Mouse (Mus musculus): ENCODE measurements at regions not wholly inside any gene's neighbourhood (a gene's known extent, or its start where the extent isn't known, plus 50 kb on each side); places are given as distances from the start of the nearest gene placed in this dataset.

DNA sequence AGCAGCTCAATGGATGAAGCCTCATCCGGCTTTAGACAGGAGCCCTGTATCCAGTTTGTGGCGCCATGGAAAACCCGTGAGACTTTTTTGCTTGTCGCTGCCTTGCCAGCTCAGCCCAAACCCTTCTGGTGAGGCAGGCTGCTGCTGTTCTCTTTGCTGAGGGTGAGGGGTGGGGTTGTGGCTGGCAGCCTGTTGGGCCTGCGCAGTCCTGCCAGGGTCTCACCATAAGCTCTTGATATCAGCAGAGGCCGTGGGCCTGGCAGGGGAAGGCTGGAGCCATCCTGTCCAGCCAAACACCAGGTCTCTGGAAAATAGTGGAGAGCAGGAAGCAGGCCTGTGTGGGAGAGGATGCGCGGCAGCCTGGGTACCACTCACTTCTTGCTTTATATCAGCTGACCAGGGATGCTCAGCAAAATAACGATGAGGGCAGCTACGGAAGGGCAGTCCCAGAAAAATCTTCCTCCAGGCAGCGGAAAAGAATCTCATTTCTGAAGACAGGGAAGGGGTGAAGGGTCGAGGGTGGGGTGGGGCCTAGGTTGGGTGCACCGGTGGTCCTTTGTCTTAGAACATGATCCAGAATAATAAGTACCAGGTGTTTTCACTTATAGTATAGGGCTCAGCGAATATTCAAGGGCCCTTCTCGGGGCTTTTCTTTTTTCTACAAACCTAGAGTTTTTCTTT is 73.4 kb upstream of the Medag start:
- TF ChIP-seq CTCF (IDR thresholded peaks at IDR 0.05; ENCODE audit: low read depth) = no peak
- H3K9ac ChIP-seq (replicated peaks; ENCODE audit: low read length) = peak overlapping the region; percentile 31
- no peaks in the 10 kb centered on the region for H3K9me3 ChIP-seq (ENCODE audit: low read length)
- H3K27ac ChIP-seq = peak overlapping the region; percentile 78
- H3K4me1 ChIP-seq (ENCODE audit: insufficient read depth, low read length) = peaks cover 3% of the 10 kb centered on the region; the same call in 1 of the 2 replicates
- peak; percentile 77 for DNase-seq (ENCODE audit: low spot score)
- no peaks in the 10 kb centered on the region for H3K36me3 ChIP-seq (ENCODE audit: insufficient read depth, low read length)
- H3K27me3 ChIP-seq (ENCODE audit: insufficient read depth, low read length) = no peaks in the 10 kb centered on the region
- H3K4me3 ChIP-seq (ENCODE audit: low read length) = no peak overlapping the region
- 55% methylated on average over 15 of the region's 15 CpGs for WGBS
- 0 out of 2 replicates have a peak overlapping the region, but pooled peaks have one; percentile 10 for H3K4me2 ChIP-seq (ENCODE audit: low read depth, low read length)
- ATAC-seq = peak; percentile 79

DNA sequence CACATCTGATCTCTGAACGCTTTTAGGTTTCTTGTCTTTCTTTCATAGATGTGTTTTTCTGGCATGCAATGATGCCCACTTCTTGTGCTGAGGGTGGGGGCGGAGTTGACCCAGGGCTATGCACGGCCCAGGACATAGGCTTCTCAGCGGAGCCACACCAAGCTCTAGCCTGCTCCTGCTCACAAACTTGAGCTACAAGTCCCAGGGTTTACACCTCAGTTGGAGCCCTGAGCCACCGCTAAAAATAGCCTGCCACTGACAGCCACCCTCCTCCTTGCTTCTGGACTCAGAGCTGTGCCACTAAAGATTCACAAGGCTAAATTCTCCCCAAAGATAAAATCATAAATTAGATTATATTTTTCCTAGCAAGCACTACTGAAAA is 72.9 kb upstream of the Medag start:
- peak overlapping the region; percentile 78; the same call in 1 of the 2 replicates for H3K27ac ChIP-seq
- ATAC-seq = no peak
- no peaks in the 10 kb centered on the region for H3K27me3 ChIP-seq (ENCODE audit: insufficient read depth, low read length)
- no peak for DNase-seq (ENCODE audit: low spot score)
- no peak overlapping the region for H3K4me2 ChIP-seq (ENCODE audit: low read depth, low read length)
- no peaks in the 10 kb centered on the region for H3K36me3 ChIP-seq (ENCODE audit: insufficient read depth, low read length)
- no peak overlapping the region for H3K9ac ChIP-seq (replicated peaks; ENCODE audit: low read length)
- 70% methylated on average over 5 of the region's 5 CpGs for WGBS
- TF ChIP-seq CTCF (IDR thresholded peaks at IDR 0.05; ENCODE audit: low read depth) = no peak
- H3K4me3 ChIP-seq (ENCODE audit: low read length) = no peak overlapping the region
- peaks cover 3% of the 10 kb centered on the region; the same call in 1 of the 2 replicates for H3K4me1 ChIP-seq (ENCODE audit: insufficient read depth, low read length)
- H3K9me3 ChIP-seq (ENCODE audit: low read length) = no peaks in the 10 kb centered on the region

DNA sequence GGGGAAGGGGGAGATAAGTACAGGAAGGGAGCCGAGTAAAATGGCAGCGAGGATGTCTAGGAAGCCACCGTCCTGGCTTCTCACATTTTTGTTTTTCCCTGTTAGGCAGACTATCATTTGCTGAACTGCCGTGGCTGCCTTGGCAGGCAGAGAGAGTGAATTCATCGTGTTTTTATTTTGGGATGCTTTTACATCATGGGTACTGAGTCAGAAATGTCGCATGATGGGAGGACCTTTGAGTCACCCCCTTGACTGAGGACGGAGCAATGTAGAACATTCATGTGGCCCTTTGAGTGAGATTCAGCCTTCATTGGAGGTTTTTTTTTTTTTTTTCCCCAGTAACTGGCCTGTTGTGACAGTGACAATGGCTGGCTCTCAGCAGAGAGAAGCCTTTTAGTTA is 71.2 kb upstream of the Medag start:
- no peak overlapping the region for H3K4me2 ChIP-seq (ENCODE audit: low read depth, low read length)
- H3K9me3 ChIP-seq (ENCODE audit: low read length) = no peaks in the 10 kb centered on the region
- no peaks in the 10 kb centered on the region for H3K27me3 ChIP-seq (ENCODE audit: insufficient read depth, low read length)
- H3K36me3 ChIP-seq (ENCODE audit: insufficient read depth, low read length) = no peaks in the 10 kb centered on the region
- no peak for TF ChIP-seq CTCF (IDR thresholded peaks at IDR 0.05; ENCODE audit: low read depth)
- 69% methylated on average over 7 of the region's 7 CpGs for WGBS
- DNase-seq (ENCODE audit: low spot score) = no peak
- ATAC-seq = no peak
- peaks cover 3% of the 10 kb centered on the region; the same call in 1 of the 2 replicates for H3K4me1 ChIP-seq (ENCODE audit: insufficient read depth, low read length)
- no peak overlapping the region for H3K4me3 ChIP-seq (ENCODE audit: low read length)
- no peak overlapping the region for H3K9ac ChIP-seq (replicated peaks; ENCODE audit: low read length)
- H3K27ac ChIP-seq = no peak overlapping the region

DNA sequence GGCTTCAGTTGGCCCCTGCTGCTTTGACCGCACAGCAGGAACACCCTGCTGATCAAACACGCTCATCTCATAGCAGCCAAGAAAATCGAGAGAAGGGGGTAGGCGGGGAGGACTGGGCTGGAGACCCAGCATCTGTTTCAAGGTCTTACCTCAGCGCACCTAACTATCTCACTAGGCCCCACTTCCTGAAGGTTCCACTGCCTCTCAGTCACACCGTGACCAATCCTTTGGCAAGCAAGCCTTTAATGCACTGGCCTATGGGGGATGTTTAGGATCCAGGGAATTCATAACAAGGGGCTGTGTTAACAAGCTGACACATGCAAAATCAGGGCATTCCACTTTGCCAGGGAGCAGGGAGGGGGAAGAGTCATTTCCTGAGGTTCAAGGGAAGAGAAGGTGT is 70.1 kb upstream of the Medag start:
- H3K4me2 ChIP-seq (ENCODE audit: low read depth, low read length) = no peak overlapping the region
- no peak for ATAC-seq
- DNase-seq (ENCODE audit: low spot score) = no peak
- no peaks in the 10 kb centered on the region for H3K9me3 ChIP-seq (ENCODE audit: low read length)
- no peak overlapping the region for H3K9ac ChIP-seq (replicated peaks; ENCODE audit: low read length)
- whole genome bisulfite sequencing = 47% methylated on average over 6 of the region's 6 CpGs
- H3K27ac ChIP-seq = no peak overlapping the region
- no peak overlapping the region for H3K4me3 ChIP-seq (ENCODE audit: low read length)
- H3K4me1 ChIP-seq (ENCODE audit: insufficient read depth, low read length) = no peaks in the 10 kb centered on the region
- no peak for TF ChIP-seq CTCF (IDR thresholded peaks at IDR 0.05; ENCODE audit: low read depth)
- no peaks in the 10 kb centered on the region for H3K36me3 ChIP-seq (ENCODE audit: insufficient read depth, low read length)
- H3K27me3 ChIP-seq (ENCODE audit: insufficient read depth, low read length) = no peaks in the 10 kb centered on the region

DNA sequence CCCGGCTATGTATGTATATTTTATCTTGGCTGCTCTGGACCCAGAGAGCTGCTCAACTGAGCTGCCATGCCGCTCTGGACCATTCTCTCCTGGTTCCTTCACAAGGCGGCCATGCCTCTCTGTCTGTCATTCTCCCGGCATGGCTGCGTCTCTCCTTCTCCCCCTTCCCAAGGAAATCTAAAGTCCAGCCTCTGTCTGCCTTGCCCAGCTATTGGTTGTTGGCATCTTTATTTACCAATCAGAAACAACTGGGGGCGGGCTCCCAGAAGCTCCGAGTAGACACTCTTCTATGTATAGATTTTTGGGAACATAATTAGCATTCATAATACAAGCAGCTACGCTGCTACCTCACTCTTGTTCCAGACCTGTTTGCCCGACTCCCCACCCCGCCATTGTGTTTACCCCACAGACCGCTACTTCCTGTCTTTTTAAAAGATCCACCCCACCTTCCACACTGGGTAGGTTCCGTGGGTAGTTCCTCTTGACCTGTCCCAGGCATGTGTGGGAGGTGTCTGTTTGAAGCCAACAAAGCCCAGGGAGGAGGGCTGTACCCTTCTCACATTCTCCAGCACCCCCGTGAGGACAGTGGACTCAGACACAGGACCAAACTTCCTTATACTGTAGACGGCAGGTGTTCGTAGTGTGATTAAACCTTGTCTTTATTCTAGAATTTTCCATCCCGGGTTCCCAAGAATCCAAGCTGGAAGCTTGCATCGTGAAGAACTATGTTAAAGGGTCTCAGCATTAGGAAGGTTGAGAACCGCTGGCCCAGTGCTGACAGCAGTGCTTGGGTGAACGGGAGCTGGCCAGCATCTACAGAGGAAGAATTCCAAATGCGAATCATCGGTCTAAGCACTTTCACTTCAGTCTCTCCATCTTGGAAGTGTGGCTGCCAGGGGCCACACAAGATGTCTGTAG is 67.7 kb upstream of the Medag start:
- no peak for ATAC-seq
- H3K27ac ChIP-seq = no peak overlapping the region
- H3K27me3 ChIP-seq (ENCODE audit: insufficient read depth, low read length) = no peaks in the 10 kb centered on the region
- no peaks in the 10 kb centered on the region for H3K4me1 ChIP-seq (ENCODE audit: insufficient read depth, low read length)
- H3K4me3 ChIP-seq (ENCODE audit: low read length) = no peak overlapping the region
- H3K9me3 ChIP-seq (ENCODE audit: low read length) = no peaks in the 10 kb centered on the region
- no peak overlapping the region for H3K4me2 ChIP-seq (ENCODE audit: low read depth, low read length)
- 87% methylated on average over 21 of the region's 21 CpGs for WGBS
- TF ChIP-seq CTCF (IDR thresholded peaks at IDR 0.05; ENCODE audit: low read depth) = no peak
- no peaks in the 10 kb centered on the region for H3K36me3 ChIP-seq (ENCODE audit: insufficient read depth, low read length)
- H3K9ac ChIP-seq (replicated peaks; ENCODE audit: low read length) = no peak overlapping the region
- DNase-seq (ENCODE audit: low spot score) = no peak

DNA sequence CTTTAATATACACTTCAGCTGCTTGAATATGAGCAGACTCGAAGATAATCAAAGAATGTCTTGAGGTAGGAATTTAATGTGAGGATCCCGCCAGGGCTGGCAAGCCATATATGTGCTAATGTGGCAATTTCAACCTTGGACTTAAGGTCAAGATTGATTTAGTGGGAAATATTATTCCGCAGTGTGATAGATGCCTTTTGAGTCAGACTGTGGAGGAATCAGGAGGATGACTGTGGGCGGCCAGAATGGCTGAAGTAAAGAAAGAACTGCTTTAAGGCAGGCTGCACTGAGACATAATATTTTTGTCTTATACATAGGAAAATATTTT is 67.1 kb upstream of the Medag start:
- H3K27ac ChIP-seq = no peak overlapping the region
- no peaks in the 10 kb centered on the region for H3K36me3 ChIP-seq (ENCODE audit: insufficient read depth, low read length)
- TF ChIP-seq CTCF (IDR thresholded peaks at IDR 0.05; ENCODE audit: low read depth) = no peak
- no peaks in the 10 kb centered on the region for H3K4me1 ChIP-seq (ENCODE audit: insufficient read depth, low read length)
- WGBS = 83% methylated on average over 4 of the region's 4 CpGs
- H3K9ac ChIP-seq (replicated peaks; ENCODE audit: low read length) = no peak overlapping the region
- ATAC-seq (no peak), DNase-seq (ENCODE audit: low spot score) (no peak)
- H3K27me3 ChIP-seq (ENCODE audit: insufficient read depth, low read length) = no peaks in the 10 kb centered on the region
- no peak overlapping the region for H3K4me2 ChIP-seq (ENCODE audit: low read depth, low read length)
- no peaks in the 10 kb centered on the region for H3K9me3 ChIP-seq (ENCODE audit: low read length)
- H3K4me3 ChIP-seq (ENCODE audit: low read length) = no peak overlapping the region

DNA sequence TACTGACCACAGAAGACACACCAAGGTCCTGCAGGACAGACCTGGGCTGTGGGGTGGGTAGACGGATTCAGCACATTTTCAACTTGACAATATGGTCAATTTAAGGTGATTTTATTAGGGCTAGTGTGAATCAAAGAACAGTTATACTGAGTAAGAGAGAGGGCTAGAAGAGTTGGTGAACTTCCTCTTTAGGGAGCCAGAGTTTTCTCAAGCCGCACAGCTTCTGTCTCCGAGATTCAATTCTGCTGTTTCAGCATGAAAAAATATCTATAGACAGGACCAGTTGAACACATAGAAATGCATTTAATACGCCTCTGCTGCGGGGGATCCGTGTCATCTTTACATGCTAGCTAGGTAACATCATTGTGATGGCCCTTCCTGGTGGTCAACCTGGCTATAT is 66.4 kb upstream of the Medag start:
- no peak for ATAC-seq
- no peak overlapping the region for H3K9ac ChIP-seq (replicated peaks; ENCODE audit: low read length)
- H3K4me2 ChIP-seq (ENCODE audit: low read depth, low read length) = no peak overlapping the region
- H3K4me3 ChIP-seq (ENCODE audit: low read length) = no peak overlapping the region
- no peaks in the 10 kb centered on the region for H3K4me1 ChIP-seq (ENCODE audit: insufficient read depth, low read length)
- no peaks in the 10 kb centered on the region for H3K27me3 ChIP-seq (ENCODE audit: insufficient read depth, low read length)
- no peaks in the 10 kb centered on the region for H3K9me3 ChIP-seq (ENCODE audit: low read length)
- no peak overlapping the region for H3K27ac ChIP-seq
- no peak for DNase-seq (ENCODE audit: low spot score)
- no peak for TF ChIP-seq CTCF (IDR thresholded peaks at IDR 0.05; ENCODE audit: low read depth)
- WGBS = 91% methylated on average over 6 of the region's 6 CpGs
- no peaks in the 10 kb centered on the region for H3K36me3 ChIP-seq (ENCODE audit: insufficient read depth, low read length)

Measured in hindbrain, postnatal 0 days (tissue).